Mouse (Mus musculus): ENCODE measurements around the gene Adk.

- no peak for TF ChIP-seq TAL1 (IDR thresholded peaks at IDR 0.05; ENCODE audit: low read length)
- no peak for TF ChIP-seq GATA1 (IDR thresholded peaks at IDR 0.05; ENCODE audit: low read length)
Observed at GRCm38 (mm10) chr14:21453896-21454295, 401.5 kb downstream of the Adk start.

Data from erythroblast, embryonic 14.5 days (primary cell).